Mouse (Mus musculus): Measurements from ENCODE around the gene Hnrnpl. TPM values are rescaled to one million over a fixed set of nuclear protein-coding genes. Genes with fewer than 3 reads are reported as not detected.

Hnrnpl gene
- 239 and 240 TPM in 2 replicates for polyA plus RNA-seq (2015; fragmentation: Nextera tagmentation; extraction: Ambion mirVana)

DNA sequence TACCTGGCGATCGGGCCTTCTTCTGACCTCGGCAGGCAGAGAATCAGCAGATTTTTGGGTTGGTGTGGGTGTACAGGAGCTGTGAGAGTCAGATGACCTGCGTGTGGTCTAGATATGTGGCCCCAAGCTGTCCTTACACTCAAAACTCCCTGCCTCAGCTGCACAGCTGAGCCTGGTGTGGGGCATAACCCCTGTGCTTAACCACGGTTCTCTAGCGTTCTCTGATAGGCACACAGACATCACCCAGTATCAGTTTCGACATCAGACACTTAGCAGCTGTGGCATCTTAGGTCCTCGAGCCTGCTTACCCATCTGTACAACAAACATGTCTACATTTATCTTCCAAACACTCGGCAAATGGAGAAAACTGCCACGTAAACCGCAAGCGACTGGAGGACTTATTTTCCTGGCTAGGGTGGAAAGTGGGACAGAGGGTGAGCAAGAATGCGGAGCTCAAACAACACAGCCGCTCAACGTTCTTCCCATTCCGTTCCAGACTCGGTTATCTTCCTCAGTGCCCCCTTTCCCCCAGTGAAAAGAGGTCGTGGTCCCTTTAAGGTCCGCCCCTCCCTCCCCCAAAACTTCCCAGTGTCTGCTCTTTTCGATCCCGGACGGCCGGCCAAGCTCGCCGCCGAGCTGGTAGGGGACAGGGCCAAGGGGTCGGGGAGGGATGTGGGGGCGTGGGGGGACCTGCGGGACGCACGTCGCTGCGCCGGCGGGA, at the start of gene Hnrnpl:
Gene Hnrnpl, plus strand, starts transcription at position 321 of the 721 bp plus-strand sequence.
- H3K27ac ChIP-seq = peak within 1 kb of the TSS; percentile 100
- H3K9ac ChIP-seq = peak within 1 kb of the TSS; percentile 87
- H3K27me3 ChIP-seq (replicated peaks) = no peaks in the 10 kb centered on the region
- H3K9me3 ChIP-seq = no peaks in the 10 kb centered on the region
- peaks cover 4% of the 10 kb centered on the region for H3K36me3 ChIP-seq
- peak within 1 kb of the TSS; percentile 74 for H3K4me3 ChIP-seq (replicated peaks)
- peaks cover 25% of the 10 kb centered on the region for H3K4me1 ChIP-seq
- peak within 1 kb of the TSS; percentile 94 for H3K4me2 ChIP-seq
- 3% methylated on average over 35 of the region's 35 CpGs for WGBS
- peak; percentile 1 for ATAC-seq (ENCODE audit: insufficient read depth, low FRiP score, low read depth)

DNA sequence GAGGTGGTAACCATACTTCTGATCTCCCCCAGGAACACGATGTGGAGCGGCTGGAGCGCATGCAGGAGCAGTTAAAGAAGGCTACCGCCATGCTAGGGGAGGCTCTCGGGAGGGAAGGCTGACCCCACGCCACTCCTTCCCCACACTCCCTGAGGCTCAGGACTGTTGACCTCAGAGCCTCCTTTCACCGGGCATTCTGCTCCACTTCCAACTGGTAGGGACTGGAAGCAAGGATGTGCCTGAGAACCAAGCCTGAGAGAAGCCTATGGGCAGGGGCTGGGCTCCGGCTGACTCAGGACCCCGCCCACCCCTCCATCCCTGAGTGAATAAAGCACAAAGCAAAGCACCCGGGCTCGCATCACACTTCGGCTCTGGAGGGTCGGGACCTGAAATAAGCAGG, 49.7 kb upstream of the Hnrnpl start:
- WGBS = 77% methylated on average over 13 of the region's 13 CpGs
- no peak for ATAC-seq (ENCODE audit: insufficient read depth, low FRiP score, low read depth)
- no peaks in the 10 kb centered on the region; the same call in 1 of the 2 replicates for H3K27me3 ChIP-seq (replicated peaks)
- H3K4me2 ChIP-seq = no peak overlapping the region
- H3K4me1 ChIP-seq = peaks cover 9% of the 10 kb centered on the region; the same call in 1 of the 2 replicates
- peaks cover 23% of the 10 kb centered on the region; the same call in 1 of the 2 replicates for H3K36me3 ChIP-seq
- H3K4me3 ChIP-seq (replicated peaks) = no peak overlapping the region
- no peak overlapping the region for H3K9ac ChIP-seq
- H3K27ac ChIP-seq = no peak overlapping the region
- H3K9me3 ChIP-seq = no peaks in the 10 kb centered on the region

DNA sequence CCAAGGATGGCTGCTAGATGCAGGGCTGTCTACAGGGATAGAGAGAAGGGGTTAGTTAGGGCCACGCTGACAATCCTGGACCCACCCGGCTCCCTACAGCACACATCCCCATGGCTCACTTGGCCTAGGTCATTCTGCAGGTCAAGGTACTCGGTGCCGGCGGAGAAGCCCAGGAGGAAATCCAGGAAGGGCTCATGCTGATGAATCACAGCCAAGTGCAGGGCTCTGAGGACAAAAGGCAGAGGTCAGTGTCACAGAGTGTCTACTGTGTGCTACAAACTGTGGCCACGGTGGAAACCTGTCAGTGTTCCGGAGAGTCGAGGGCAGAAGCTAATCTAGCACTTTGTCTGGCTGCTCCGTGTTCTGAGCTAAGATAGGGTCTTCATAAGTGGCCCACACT, 46.4 kb upstream of the Hnrnpl start:
- no peak overlapping the region for H3K27ac ChIP-seq
- H3K9ac ChIP-seq = no peak overlapping the region
- no peak overlapping the region for H3K4me3 ChIP-seq (replicated peaks)
- no peaks in the 10 kb centered on the region for H3K27me3 ChIP-seq (replicated peaks)
- H3K4me2 ChIP-seq = no peak overlapping the region
- no peaks in the 10 kb centered on the region for H3K9me3 ChIP-seq
- peaks cover 9% of the 10 kb centered on the region for H3K4me1 ChIP-seq
- peaks cover 23% of the 10 kb centered on the region; the same call in 1 of the 2 replicates for H3K36me3 ChIP-seq
- ATAC-seq (ENCODE audit: insufficient read depth, low FRiP score, low read depth) = no peak
- 86% methylated on average over 9 of the region's 9 CpGs for WGBS

DNA sequence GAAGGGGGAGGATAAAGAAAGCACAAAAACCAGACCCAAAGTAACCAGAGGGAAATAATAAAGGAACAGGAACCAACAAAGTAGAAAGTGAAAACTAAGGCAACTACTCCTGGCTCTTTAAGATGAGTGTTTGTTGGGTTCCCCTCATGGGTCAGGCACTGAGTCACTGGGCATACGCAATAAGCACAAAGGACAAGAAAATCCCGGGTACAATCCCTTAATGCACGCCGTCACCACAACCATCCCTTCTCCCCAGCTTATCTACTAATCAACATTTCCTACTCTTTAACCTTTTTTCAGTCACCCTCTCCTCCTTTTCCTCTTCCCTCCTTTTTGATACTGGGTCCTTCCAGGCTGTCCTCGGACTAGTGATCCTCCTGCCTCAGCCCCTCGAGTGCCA, 43.1 kb upstream of the Hnrnpl start:
- no peak overlapping the region for H3K9ac ChIP-seq
- peak overlapping the region; percentile 68 for H3K4me2 ChIP-seq
- no peaks in the 10 kb centered on the region for H3K9me3 ChIP-seq
- no peak for ATAC-seq (ENCODE audit: insufficient read depth, low FRiP score, low read depth)
- H3K4me1 ChIP-seq = peaks cover 19% of the 10 kb centered on the region
- WGBS = 79% methylated on average over 6 of the region's 6 CpGs
- H3K27me3 ChIP-seq (replicated peaks) = no peaks in the 10 kb centered on the region
- H3K4me3 ChIP-seq (replicated peaks) = peak overlapping the region; percentile 88
- no peak overlapping the region for H3K27ac ChIP-seq
- peaks cover 15% of the 10 kb centered on the region; the same call in 1 of the 2 replicates for H3K36me3 ChIP-seq

DNA sequence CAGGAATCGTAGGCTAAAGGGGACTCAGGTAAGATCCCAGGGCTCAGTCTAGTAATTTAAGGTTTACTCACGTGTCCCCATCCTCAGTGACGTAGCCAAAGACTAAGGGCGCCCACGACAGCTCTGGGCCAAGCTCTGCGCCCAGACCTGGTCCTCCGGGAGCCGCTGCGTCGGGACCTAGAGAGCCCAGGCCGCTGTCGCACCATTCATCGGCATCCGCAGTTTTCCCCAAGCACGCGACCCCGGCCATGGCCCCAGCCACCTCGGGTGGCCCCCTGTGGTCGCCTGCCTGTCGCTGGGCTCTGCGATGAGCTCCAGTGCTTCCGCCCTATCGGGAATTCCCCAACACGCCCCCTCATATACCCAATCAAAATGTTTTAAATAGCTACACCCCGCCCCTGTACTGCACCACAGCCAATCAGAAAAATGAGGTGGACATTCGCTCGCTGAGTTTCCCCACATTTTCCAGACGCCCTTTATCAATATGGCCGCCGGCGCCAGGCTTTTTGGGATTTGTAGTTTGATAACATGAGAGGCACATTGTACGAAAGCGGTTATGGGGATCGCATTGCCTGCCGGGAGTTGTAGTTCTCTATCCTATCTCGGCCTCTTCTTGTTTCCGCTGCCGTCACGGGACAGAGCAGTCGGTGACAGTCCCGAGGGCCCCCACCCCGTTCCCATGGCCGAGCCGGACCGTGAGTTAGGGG, 42.0 kb upstream of the Hnrnpl start, which contains the start of gene Sirt2:
Gene Sirt2, plus strand, starts transcription at position 563 of the 707 bp plus-strand sequence.
- Histone ChIP-seq H3K9ac (peak within 1 kb of the TSS; percentile 54), H3K4me1 (peaks cover 19% of the 10 kb centered on the region), H3K4me3 (replicated peaks) (peak within 1 kb of the TSS; percentile 88), H3K4me2 (peak within 1 kb of the TSS; percentile 68), H3K36me3 (peaks cover 7% of the 10 kb centered on the region; the same call in 1 of the 2 replicates), H3K27ac (no peak within 1 kb of the TSS), H3K9me3 (no peaks in the 10 kb centered on the region), H3K27me3 (replicated peaks) (no peaks in the 10 kb centered on the region)
- WGBS = under 1% methylated on average over 45 of the region's 45 CpGs
- peak; percentile 97 for ATAC-seq (ENCODE audit: insufficient read depth, low FRiP score, low read depth)

DNA sequence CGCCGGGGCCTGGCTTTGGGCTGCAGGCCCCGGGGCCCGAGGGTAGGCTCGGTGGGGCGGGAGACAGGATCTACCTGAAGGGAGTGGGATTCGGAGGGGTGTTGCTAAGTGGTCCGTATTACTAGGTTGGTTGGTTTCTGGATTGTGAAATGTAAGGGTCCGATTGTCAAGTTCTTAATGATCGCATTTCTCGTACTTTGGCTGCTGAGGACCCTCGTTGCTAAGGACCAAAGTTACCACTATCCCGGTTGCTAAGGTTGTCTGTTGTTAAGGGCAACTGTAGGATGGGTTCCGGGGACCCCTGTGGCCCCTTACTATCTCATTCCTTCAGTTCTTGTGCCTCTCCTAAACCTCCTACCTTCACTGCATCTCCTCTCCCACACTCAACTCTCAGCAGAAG, 41.4 kb upstream of the Hnrnpl start:
- WGBS = 5% methylated on average over 14 of the region's 14 CpGs
- no peak for ATAC-seq (ENCODE audit: insufficient read depth, low FRiP score, low read depth)
- H3K4me3 ChIP-seq (replicated peaks) = peak overlapping the region; percentile 88
- H3K9ac ChIP-seq = peak overlapping the region; percentile 54
- no peaks in the 10 kb centered on the region for H3K9me3 ChIP-seq
- peaks cover 19% of the 10 kb centered on the region for H3K4me1 ChIP-seq
- H3K4me2 ChIP-seq = peak overlapping the region; percentile 65
- no peaks in the 10 kb centered on the region for H3K27me3 ChIP-seq (replicated peaks)
- peaks cover under 1% of the 10 kb centered on the region; the same call in 1 of the 2 replicates for H3K36me3 ChIP-seq
- no peak overlapping the region for H3K27ac ChIP-seq

DNA sequence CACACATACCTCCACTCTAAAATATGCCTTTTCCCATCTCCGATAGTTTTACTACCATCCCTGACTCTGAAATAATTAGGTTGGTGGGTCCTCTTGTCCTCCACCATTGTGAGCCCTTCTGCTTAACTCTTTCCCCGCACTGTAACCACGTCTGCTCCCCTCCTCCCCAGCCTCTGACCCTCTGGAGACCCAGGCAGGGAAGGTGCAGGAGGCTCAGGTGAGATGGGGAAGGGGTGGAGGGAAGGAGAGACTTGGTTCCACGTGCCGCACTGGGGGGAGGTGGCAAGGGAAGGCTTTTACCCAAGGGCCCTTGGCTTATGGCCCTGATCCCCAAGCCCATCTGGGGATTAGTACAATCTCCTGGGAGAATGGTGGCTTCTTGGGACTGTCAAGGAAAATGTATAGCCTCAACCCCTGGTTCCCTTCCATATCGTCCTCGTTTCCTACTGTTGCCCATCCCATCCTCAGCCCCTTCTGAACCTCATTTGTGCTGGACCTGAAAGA, 40.8 kb upstream of the Hnrnpl start, which contains the start of gene Nfkbib:
Gene Nfkbib, minus strand, starts transcription at position 51 of the 504 bp plus-strand sequence.
- H3K4me1 ChIP-seq = peaks cover 19% of the 10 kb centered on the region
- WGBS = 57% methylated on average over 7 of the region's 7 CpGs
- no peaks in the 10 kb centered on the region for H3K9me3 ChIP-seq
- H3K36me3 ChIP-seq = no peaks in the 10 kb centered on the region; the same call in 1 of the 2 replicates
- peak within 1 kb of the TSS; percentile 88 for H3K4me3 ChIP-seq (replicated peaks)
- ATAC-seq (ENCODE audit: insufficient read depth, low FRiP score, low read depth) = no peak
- peak within 1 kb of the TSS; percentile 54 for H3K9ac ChIP-seq
- H3K4me2 ChIP-seq = peak within 1 kb of the TSS; percentile 68
- no peaks in the 10 kb centered on the region for H3K27me3 ChIP-seq (replicated peaks)
- no peak within 1 kb of the TSS for H3K27ac ChIP-seq

DNA sequence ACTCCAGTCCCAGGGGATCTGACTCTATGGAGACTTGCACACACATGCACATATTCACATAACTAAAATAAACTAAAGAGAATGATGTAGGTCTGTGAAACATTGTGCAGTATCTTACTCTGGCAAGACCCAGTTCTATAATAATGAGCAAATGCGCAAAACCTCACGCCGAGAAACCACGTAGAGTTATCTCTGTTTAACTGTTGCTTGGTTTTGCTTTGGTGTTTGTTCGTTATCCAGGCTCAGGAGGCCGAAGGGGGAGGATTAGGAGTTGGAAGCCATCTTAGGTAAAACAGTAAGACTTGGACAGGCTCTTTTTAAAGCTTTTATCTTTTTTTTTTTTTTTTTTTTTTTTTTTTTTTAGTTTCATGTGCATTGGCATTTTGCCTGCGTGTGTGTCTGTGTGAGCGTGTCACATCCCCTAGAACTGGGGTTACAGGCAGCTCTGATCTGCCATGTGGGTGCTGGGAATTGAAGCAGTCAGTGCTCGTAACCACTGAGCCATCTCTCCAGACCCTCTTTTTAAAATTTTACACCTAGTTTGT, 38.9 kb upstream of the Hnrnpl start:
- no peak overlapping the region for H3K27ac ChIP-seq
- no peak overlapping the region for H3K4me2 ChIP-seq
- no peaks in the 10 kb centered on the region for H3K27me3 ChIP-seq (replicated peaks)
- no peaks in the 10 kb centered on the region for H3K9me3 ChIP-seq
- H3K4me1 ChIP-seq = peaks cover 19% of the 10 kb centered on the region
- ATAC-seq (ENCODE audit: insufficient read depth, low FRiP score, low read depth) = no peak
- H3K9ac ChIP-seq = no peak overlapping the region
- 89% methylated on average over 9 of the region's 9 CpGs for WGBS
- no peaks in the 10 kb centered on the region; the same call in 1 of the 2 replicates for H3K36me3 ChIP-seq
- no peak overlapping the region for H3K4me3 ChIP-seq (replicated peaks)

DNA sequence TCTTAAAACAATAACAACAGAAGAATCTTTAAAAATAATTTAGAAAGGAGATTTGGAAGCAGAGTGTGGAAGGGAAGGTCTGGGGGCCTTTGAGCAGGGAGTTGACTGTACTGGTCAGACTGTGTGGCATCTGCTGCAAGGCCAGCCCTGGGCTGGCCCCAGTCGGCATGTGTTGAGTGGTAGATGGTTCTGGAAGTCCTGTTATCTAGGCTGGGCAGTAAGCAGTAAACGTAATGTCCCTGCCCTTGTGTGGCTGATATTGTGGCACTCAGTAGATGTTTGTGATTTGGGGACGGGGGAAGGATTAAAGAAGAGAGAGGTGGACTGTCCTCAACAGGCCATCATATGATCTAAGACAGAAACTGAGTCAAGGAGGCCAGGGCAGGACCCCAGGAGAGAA, 38.0 kb upstream of the Hnrnpl start:
- no peak for ATAC-seq (ENCODE audit: insufficient read depth, low FRiP score, low read depth)
- H3K4me3 ChIP-seq (replicated peaks) = no peak overlapping the region
- WGBS = 88% methylated on average over 3 of the region's 3 CpGs
- no peaks in the 10 kb centered on the region for H3K27me3 ChIP-seq (replicated peaks)
- H3K4me1 ChIP-seq = peaks cover 18% of the 10 kb centered on the region
- no peaks in the 10 kb centered on the region for H3K9me3 ChIP-seq
- H3K9ac ChIP-seq = no peak overlapping the region
- H3K4me2 ChIP-seq = no peak overlapping the region
- no peaks in the 10 kb centered on the region; the same call in 1 of the 2 replicates for H3K36me3 ChIP-seq
- H3K27ac ChIP-seq = no peak overlapping the region

DNA sequence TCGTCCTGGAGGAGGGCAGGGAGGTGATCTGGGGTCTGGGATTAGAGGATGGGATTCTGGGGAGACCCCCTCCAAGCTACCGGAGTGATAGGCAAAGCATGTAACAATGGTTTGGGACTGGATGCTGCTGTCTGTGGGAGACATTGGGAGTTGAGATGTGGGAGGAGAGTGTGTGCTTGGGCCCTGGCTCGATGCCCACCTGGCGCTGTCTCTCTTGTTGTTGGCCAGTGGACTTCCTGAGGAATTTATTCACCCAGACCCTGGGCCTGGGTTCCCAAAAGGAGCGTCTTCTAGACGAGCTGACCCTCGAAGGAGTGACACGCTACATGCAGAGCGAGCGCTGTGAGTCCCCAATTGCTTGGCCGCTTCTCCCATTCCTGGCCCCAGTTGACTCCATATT, 36.5 kb upstream of the Hnrnpl start:
- no peak for ATAC-seq (ENCODE audit: insufficient read depth, low FRiP score, low read depth)
- Histone ChIP-seq H3K27me3 (replicated peaks) (no peaks in the 10 kb centered on the region), H3K4me3 (replicated peaks) (no peak overlapping the region), H3K36me3 (peaks cover 3% of the 10 kb centered on the region; the same call in 1 of the 2 replicates), H3K27ac (no peak overlapping the region), H3K4me2 (no peak overlapping the region), H3K4me1 (peaks cover 11% of the 10 kb centered on the region), H3K9ac (no peak overlapping the region), H3K9me3 (no peaks in the 10 kb centered on the region)
- WGBS = 88% methylated on average over 11 of the region's 11 CpGs

DNA sequence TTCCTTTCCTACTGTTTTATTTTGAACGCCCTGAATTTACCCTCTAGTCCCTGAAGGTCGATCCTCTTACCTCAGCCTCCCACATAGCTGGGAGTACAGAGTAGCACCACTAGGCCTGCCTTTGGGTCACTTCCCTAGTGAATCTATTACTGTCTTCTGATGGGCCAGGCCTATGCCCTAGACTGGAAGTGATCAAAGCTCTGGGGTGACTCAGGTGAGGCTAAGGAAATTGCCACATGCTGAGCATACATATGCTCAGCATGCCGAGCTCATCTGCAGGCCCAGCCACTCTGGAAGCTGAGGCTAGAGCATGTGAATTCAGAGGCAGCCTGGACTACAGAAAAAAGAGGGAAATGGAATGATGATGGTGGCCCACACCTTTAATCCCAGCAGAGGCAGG, 35.2 kb upstream of the Hnrnpl start:
- peak; percentile 23; the same call in 1 of the 2 replicates for ATAC-seq (ENCODE audit: insufficient read depth, low FRiP score, low read depth)
- Histone ChIP-seq H3K36me3 (peaks cover 3% of the 10 kb centered on the region; the same call in 1 of the 2 replicates), H3K4me3 (replicated peaks) (no peak overlapping the region), H3K4me2 (no peak overlapping the region), H3K27me3 (replicated peaks) (no peaks in the 10 kb centered on the region), H3K9me3 (no peaks in the 10 kb centered on the region), H3K9ac (no peak overlapping the region), H3K27ac (no peak overlapping the region), H3K4me1 (no peaks in the 10 kb centered on the region)
- WGBS = 75% methylated on average over 3 of the region's 3 CpGs

All from stomach, embryonic 15.5 days (tissue).